Mouse (Mus musculus) lung, postnatal 4 days (tissue): ENCODE results near the gene Dhrs1.
A peak's percentile ranks its signal among the peaks of the same experiment; 100 is the strongest.

ENCODE experiments used
- DNase-seq, 2 experiments: peaks; one replicate each; pipeline ENCODE4 v3.0.0; 2021

The Dhrs1 gene

GRCm38 (mm10) chr14:55762001-55762821 is 16.7 kb upstream of the Dhrs1 start:
- peak; percentile 73 to 77 for DNase-seq

GRCm38 (mm10) chr14:55761163-55761562 is 15.7 kb upstream of the Dhrs1 start, which contains the start of gene Ltb4r2:
Gene Ltb4r2 (plus strand): TSS chr14:55761428.
- no peak for DNase-seq

- DNase-seq, result peak; percentile 84 to 90
Observed at GRCm38 (mm10) chr14:55760156-55760555, 14.7 kb upstream of the Dhrs1 start.

GRCm38 (mm10) chr14:55758363-55758784 is 12.9 kb upstream of the Dhrs1 start, which contains the start of gene Cideb:
Gene Cideb (minus strand): TSS chr14:55758458.
- DNase-seq, result peak in 1 of 2 experiments; percentile 65

GRCm38 (mm10) chr14:55757566-55757965 is 12.1 kb upstream of the Dhrs1 start:
- no peak for DNase-seq

GRCm38 (mm10) chr14:55747051-55747847 is 1.8 kb upstream of the Dhrs1 start:
- no peak for DNase-seq

- DNase-seq, result no peak
Observed at GRCm38 (mm10) chr14:55745861-55746237, 359 bp upstream of the Dhrs1 start.

GRCm38 (mm10) chr14:55743711-55744110 is 1.8 kb downstream of the Dhrs1 start:
- DNase-seq, result peak; percentile 83 to 91

GRCm38 (mm10) chr14:55737086-55737687 is 8.3 kb downstream of the Dhrs1 start:
- DNase-seq, result no peak

GRCm38 (mm10) chr14:55735758-55736157 is 9.7 kb downstream of the Dhrs1 start:
- no peak for DNase-seq

- DNase-seq, result no peak
Observed at GRCm38 (mm10) chr14:55735334-55735733, 10.2 kb downstream of the Dhrs1 start.

- no peak for DNase-seq
Observed at GRCm38 (mm10) chr14:55734869-55735268, 10.6 kb downstream of the Dhrs1 start.

GRCm38 (mm10) chr14:55733889-55734288 is 11.6 kb downstream of the Dhrs1 start:
- no peak for DNase-seq

- DNase-seq, result no peak
Observed at GRCm38 (mm10) chr14:55730531-55731032, 14.9 kb downstream of the Dhrs1 start.

- DNase-seq, result no peak
Observed at GRCm38 (mm10) chr14:55730116-55730515, 15.4 kb downstream of the Dhrs1 start.

GRCm38 (mm10) chr14:55727889-55728685 is 17.4 kb downstream of the Dhrs1 start:
- no peak for DNase-seq

GRCm38 (mm10) chr14:55726261-55726660 is 19.2 kb downstream of the Dhrs1 start:
- DNase-seq, result no peak

- DNase-seq, result peak; percentile 50 to 60
Observed at GRCm38 (mm10) chr14:55724411-55724871, 21.0 kb downstream of the Dhrs1 start.

GRCm38 (mm10) chr14:55723433-55723832 is 22.1 kb downstream of the Dhrs1 start:
- DNase-seq, result no peak

- DNase-seq, result no peak
Observed at GRCm38 (mm10) chr14:55722438-55722945, 23.0 kb downstream of the Dhrs1 start.

GRCm38 (mm10) chr14:55721700-55722437 is 23.6 kb downstream of the Dhrs1 start, which contains the start of gene Rabggta:
Gene Rabggta (minus strand): TSS chr14:55722263.
- DNase-seq, result peak; percentile 94
